Mouse (Mus musculus) heart, postnatal 0 days (tissue): ENCODE data around the gene Itgb5. TPM values are rescaled to one million over a fixed set of nuclear protein-coding genes. Genes with fewer than 3 reads are reported as not detected.

Experiments used
- ATAC-seq: fragments of 200-750 bp; cut with Nextera tagmentation; 2 replicates; pipeline ENCODE4 v1.8.0; 2017; ENCODE audit warnings: low read depth, moderate number of reproducible peaks, moderate library complexity; ENCODE audit not compliant: insufficient read depth
- DNase-seq: peaks from one replicate; pipeline ENCODE4 v3.0.0-alpha.2; 2016; ENCODE audit warnings: low spot score
- H3K27ac ChIP-seq: fragments of 300-500 bp; sonication (generic); 2 replicates; pipeline ENCODE4 v1.5.1; 2014; ENCODE audit warnings: low read depth, mild to moderate bottlenecking
- H3K27me3 ChIP-seq: fragments of 300-500 bp; sonication (generic); 2 replicates; pipeline ENCODE4 v1.6.1; 2014; ENCODE audit warnings: low read length, mixed read lengths; ENCODE audit not compliant: control insufficient read depth, insufficient read depth
- H3K36me3 ChIP-seq: fragments of 300-500 bp; sonication (generic); replicated peaks from 2 replicates; pipeline ENCODE4 v1.6.1; 2014; ENCODE audit warnings: low read length, mixed read lengths; ENCODE audit not compliant: control insufficient read depth, insufficient read depth
- H3K4me1 ChIP-seq: fragments of 300-500 bp; sonication (generic); 2 replicates; pipeline ENCODE4 v1.6.1; 2014; ENCODE audit warnings: antibody characterized with exemption; ENCODE audit not compliant: control insufficient read depth, insufficient read depth
- H3K4me2 ChIP-seq: fragments of 300-500 bp; sonication (generic); 2 replicates; pipeline ENCODE4 v1.6.1; 2014; ENCODE audit warnings: low read depth, mild to moderate bottlenecking, low read length, moderate library complexity
- H3K4me3 ChIP-seq: fragments of 300-500 bp; sonication (generic); 2 replicates; pipeline ENCODE4 v1.5.1; 2014; ENCODE audit warnings: low read depth, low read length
- H3K9ac ChIP-seq: fragments of 300-500 bp; sonication (generic); replicated peaks from 2 replicates; pipeline ENCODE4 v1.6.1; 2014; ENCODE audit warnings: low read depth, low read length, mixed read lengths
- H3K9me3 ChIP-seq: fragments of 300-500 bp; sonication (generic); replicated peaks from 2 replicates; pipeline ENCODE4 v1.6.1; 2016; ENCODE audit warnings: low read length; ENCODE audit not compliant: control insufficient read depth
- CTCF ChIP-seq: IDR thresholded peaks from 2 replicates; pipeline ENCODE4 v1.5.1; 2016; ENCODE audit warnings: antibody characterized with exemption, control low read depth, low read depth
- EP300 ChIP-seq: IDR thresholded peaks from 2 replicates; pipeline ENCODE4 v1.6.1; 2016; ENCODE audit warnings: antibody characterized with exemption, low read depth
- WGBS: fragments of 180-500 bp; shearing (Covaris S2); extraction: QIAGEN DNeasy Blood & Tissue Kit; methylation state at CpG from one replicate; pipeline ENCODE4 v1.1.7; 2014; 5-methylcytosine and 5-hydroxymethylcytosine counted together
- polyA plus RNA-seq: library from polyadenylated mRNA; unstranded; fragments of >200 nt; fragmentation: Nextera tagmentation; extraction: Ambion mirVana; gene quantifications from 2 replicates; pipeline ENCODE4 v1.2.1, GENCODE M21; 2015
- total RNA-seq: library from RNA; depleted of rRNA; stranded (reverse); fragments of >200 nt; gene quantifications from 2 replicates; pipeline ENCODE4 v1.2.3, GENCODE M21; 2014; ENCODE audit warnings: low replicate concordance

The Itgb5 gene
- total and polyA plus RNA-seq, 2 experiments from 2014 or later, result 33.4 to 116 TPM

DNA sequence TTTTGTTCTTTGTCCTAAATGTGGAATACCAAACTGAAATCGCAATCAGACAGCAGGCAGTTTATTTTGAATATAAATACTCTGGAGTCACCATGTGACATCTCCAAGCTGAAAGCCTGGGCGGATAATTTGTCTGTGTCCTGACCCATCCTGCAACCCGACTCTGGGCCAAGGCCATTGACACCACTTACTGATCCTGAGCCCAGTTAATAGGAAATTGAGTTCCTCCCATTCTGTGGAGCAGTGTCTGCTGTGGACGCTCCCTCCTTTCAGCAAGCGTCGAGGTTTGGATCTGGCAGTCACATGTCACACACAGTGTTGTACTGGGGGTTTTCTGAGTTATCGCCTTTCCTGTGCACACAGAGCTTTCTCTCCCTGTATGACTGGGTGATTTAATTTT, 66.2 kb downstream of the Itgb5 start:
- 0 out of 2 replicates have a peak, but pooled peaks cover 12% of the 10 kb centered on the region for H3K36me3 ChIP-seq
- H3K9ac ChIP-seq, result no peak overlapping the region
- TF ChIP-seq CTCF, result no peak
- TF ChIP-seq EP300, result no peak
- H3K27me3 ChIP-seq, result no peaks in the 10 kb centered on the region
- peaks cover 8% of the 10 kb centered on the region for H3K4me1 ChIP-seq
- H3K4me3 ChIP-seq, result no peak overlapping the region
- H3K27ac ChIP-seq, result no peak overlapping the region
- DNase-seq (no peak), ATAC-seq (no peak)
- H3K9me3 ChIP-seq, result no peaks in the 10 kb centered on the region
- H3K4me2 ChIP-seq, result no peak overlapping the region
- 58% methylated on average over 7 of the region's 7 CpGs for WGBS

DNA sequence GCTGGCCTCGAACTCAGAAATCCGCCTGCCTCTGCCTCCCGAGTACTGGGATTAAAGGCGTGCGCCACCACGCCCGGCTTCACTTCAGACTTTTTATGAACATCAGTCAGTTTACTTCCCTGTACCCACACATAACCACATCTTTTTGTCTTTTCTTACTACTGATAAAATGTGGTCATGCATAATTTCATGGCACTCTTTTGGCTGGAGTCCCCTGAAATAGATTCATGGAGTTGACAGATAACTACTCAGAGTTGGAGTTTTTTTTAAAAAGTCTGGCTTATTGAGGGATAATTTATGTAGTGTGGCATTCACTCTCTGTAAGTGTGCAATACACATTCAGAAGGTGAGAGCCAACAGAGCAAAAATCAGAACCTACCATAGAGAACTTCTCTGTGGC, 67.3 kb downstream of the Itgb5 start:
- Histone ChIP-seq H3K27me3 (no peaks in the 10 kb centered on the region), H3K4me1 (no peaks in the 10 kb centered on the region)
- TF ChIP-seq EP300 (no peak), CTCF (no peak)

DNA sequence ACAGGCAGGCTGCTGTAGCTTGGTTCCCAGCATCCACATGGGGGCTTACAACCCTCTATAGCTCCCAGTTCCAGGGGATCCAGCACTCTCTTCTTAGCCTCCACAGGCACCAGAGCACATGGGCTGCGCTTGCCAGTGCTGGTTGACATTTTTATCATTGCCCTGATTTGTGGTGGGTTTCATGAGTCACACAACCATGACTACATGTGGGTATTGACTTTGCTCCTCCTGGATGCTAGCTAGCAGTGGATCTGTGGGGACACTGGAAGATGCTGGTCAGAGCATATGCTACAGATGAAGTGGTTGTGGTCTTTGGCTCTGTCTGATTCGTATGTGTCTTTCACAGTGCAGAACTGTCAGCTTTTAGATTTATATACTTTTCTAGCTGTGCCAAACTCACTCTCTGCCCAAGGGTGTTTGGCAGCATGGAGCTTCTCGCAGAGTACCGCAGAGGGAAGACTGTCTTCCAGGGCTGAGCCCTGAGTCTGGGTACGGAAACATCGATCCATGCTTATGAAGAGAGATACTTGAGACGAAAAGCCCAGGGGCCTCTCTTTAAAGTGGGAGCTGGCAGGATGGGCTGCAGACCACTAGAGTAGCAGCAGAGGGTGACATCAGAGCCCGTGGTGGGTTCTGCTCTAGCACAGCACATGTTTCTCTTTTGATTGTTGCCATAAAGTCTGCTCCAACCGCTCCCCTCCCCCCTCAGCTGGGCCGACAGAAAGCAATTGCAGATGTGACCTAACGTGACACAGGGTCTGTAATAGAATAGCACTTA, 74.4 kb downstream of the Itgb5 start:
- DNase-seq (no peak), ATAC-seq (no peak)
- no peak overlapping the region for H3K4me3 ChIP-seq
- H3K4me1 ChIP-seq, result no peaks in the 10 kb centered on the region
- H3K27me3 ChIP-seq, result no peaks in the 10 kb centered on the region
- no peak overlapping the region for H3K27ac ChIP-seq
- WGBS, result 57% methylated on average over 11 of the region's 11 CpGs
- no peak overlapping the region for H3K9ac ChIP-seq
- H3K4me2 ChIP-seq, result no peak overlapping the region
- peaks cover 42% of the 10 kb centered on the region for H3K36me3 ChIP-seq
- no peaks in the 10 kb centered on the region for H3K9me3 ChIP-seq
- TF ChIP-seq CTCF, result no peak

More for the DNA sequence above, 67.3 kb downstream of the Itgb5 start:
- no peak for ATAC-seq
- H3K4me2 ChIP-seq, result no peak overlapping the region
- WGBS, result 97% methylated on average over 6 of the region's 7 CpGs
- no peaks in the 10 kb centered on the region for H3K9me3 ChIP-seq
- DNase-seq, result no peak
- no peak overlapping the region for H3K9ac ChIP-seq
- no peak overlapping the region for H3K27ac ChIP-seq
- peaks cover 14% of the 10 kb centered on the region; the same call in 1 of the 2 replicates for H3K36me3 ChIP-seq
- no peak overlapping the region for H3K4me3 ChIP-seq

DNA sequence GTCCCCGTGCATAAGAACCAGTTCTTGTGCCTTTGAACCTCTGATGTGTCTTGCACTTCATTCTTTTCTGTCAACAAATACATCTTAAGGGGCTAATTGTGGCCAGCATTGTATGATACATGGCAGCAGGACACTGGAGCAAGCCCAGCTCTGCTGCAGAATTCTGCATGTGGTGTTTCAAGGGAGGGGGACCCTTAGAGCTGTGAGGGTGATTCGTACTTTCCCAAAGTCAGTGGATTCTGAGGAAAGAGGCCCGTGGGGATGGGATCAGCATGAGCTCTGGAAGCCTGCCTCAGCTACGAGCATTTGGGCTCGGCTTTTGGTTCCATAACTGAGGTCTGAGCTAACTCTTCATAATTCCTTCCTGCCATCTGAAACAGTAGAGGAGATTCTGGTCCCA, 75.1 kb downstream of the Itgb5 start:
- no peak overlapping the region for H3K4me3 ChIP-seq
- H3K36me3 ChIP-seq, result peaks cover 37% of the 10 kb centered on the region
- DNase-seq, result no peak
- ATAC-seq, result no peak
- H3K27me3 ChIP-seq, result no peaks in the 10 kb centered on the region
- H3K9ac ChIP-seq, result no peak overlapping the region
- no peak for TF ChIP-seq EP300
- 84% methylated on average over 5 of the region's 5 CpGs for WGBS
- no peak overlapping the region for H3K27ac ChIP-seq
- no peak overlapping the region for H3K4me2 ChIP-seq
- no peaks in the 10 kb centered on the region for H3K4me1 ChIP-seq
- no peaks in the 10 kb centered on the region for H3K9me3 ChIP-seq

DNA sequence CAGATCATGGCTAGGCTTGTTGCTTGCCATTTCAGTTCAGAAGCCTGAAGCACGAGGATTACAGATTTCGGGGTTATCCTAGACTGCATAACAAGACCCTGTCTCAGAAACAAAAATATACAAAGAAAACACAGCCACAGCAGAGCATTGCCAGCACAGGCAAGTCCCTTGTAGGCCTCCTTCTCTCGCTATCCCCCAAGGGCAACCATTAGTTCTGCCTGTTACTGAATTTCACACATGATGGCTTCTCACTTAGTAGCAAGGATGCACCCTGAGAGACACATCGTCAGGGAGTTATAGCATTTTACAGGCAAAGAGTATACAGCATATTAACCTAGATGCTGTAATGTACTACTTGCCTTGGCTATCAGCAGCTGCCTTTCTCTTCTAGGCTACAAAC, 78.8 kb downstream of the Itgb5 start:
- no peaks in the 10 kb centered on the region for H3K27me3 ChIP-seq
- DNase-seq, result no peak
- no peak overlapping the region for H3K27ac ChIP-seq
- no peak overlapping the region for H3K4me2 ChIP-seq
- H3K36me3 ChIP-seq, result peaks cover 26% of the 10 kb centered on the region
- ATAC-seq, result no peak
- no peaks in the 10 kb centered on the region for H3K9me3 ChIP-seq
- no peak for TF ChIP-seq EP300
- no peak for TF ChIP-seq CTCF
- 87% methylated on average over 4 of the region's 4 CpGs for WGBS
- H3K4me1 ChIP-seq, result no peaks in the 10 kb centered on the region
- H3K9ac ChIP-seq, result no peak overlapping the region
- no peak overlapping the region for H3K4me3 ChIP-seq

DNA sequence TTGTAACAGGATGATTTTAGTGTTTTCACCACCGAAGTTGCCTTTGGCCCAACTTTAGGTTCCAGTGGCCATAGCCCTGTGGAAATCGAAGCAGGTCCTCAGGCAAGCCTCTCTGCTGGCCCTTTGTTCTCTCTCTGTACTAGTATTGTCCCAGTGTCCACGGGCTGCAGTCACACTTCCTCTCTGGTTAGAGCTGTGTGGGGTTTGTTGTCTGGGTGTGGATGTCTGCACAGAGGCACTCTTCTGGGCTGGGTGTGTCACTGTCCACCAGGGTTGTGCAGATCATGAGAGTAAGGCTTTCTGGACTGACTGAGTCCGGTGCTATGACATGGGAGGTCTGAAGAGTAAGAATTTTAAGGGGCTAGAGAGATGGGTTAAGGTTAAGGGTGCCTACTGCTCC, 85.5 kb downstream of the Itgb5 start:
- H3K9me3 ChIP-seq, result no peaks in the 10 kb centered on the region
- no peak for DNase-seq
- no peak overlapping the region for H3K9ac ChIP-seq
- 63% methylated on average over 4 of the region's 4 CpGs for WGBS
- H3K4me3 ChIP-seq, result no peak overlapping the region
- peaks cover 21% of the 10 kb centered on the region for H3K4me1 ChIP-seq
- no peaks in the 10 kb centered on the region for H3K27me3 ChIP-seq
- no peak overlapping the region for H3K4me2 ChIP-seq
- H3K36me3 ChIP-seq, result peaks cover 11% of the 10 kb centered on the region
- TF ChIP-seq EP300 (no peak), CTCF (no peak)
- no peak overlapping the region for H3K27ac ChIP-seq
- no peak for ATAC-seq
